ENCODE assay signal across 7 mouse cellular contexts in genomic region chr6:8275098-8275497, GRCm38 (mm10). TPM values are rescaled to one million over a fixed set of nuclear protein-coding genes. Genes with fewer than 3 reads are reported as not detected.
A peak's percentile ranks its signal among the peaks of the same experiment; 100 is the strongest.
DNase-seq lines count a peak whose midpoint lies in the region; ATAC-seq and TF ChIP-seq lines count a peak whose summit lies in the region.

No protein-coding gene starts in this region.

- H3K4me2 ChIP-seq in lung, embryonic 16.5 days (ENCODE audit: low read depth, low read length): no peak overlapping the region

- TF ChIP-seq POLR2A in cerebellum, adult 2 months (IDR thresholded peaks at IDR 0.05; ENCODE audit: borderline replicate concordance, insufficient read depth, low read length): no peak

- peak; percentile 37 for TF ChIP-seq CTCF in E14TG2a.4 (conservative IDR thresholded peaks at IDR 0.05; ENCODE audit: low read length)
- TF ChIP-seq CTCF in cerebellum, adult 2 months (IDR thresholded peaks at IDR 0.05; ENCODE audit: borderline replicate concordance, insufficient read depth, low read depth, low read length): peak; percentile 33; the same call in 1 of the 2 replicates

- DNase-seq in B cell, adult 2 months: peak; percentile 69 to 79
- DNase-seq in cerebellum, adult 2 months: peak; percentile 73 to 80
- peak; percentile 52 to 63 for DNase-seq in frontal cortex, postnatal 25 days (ENCODE audit: low spot score in 2 of 2)
- peak; percentile 57 to 80 for DNase-seq in kidney, postnatal 25 days
- peak; percentile 77 to 85 for DNase-seq in right cerebral cortex, postnatal 10 days (ENCODE audit: low spot score in 2 of 2)

- no peaks in the 10 kb centered on the region for H3K36me3 ChIP-seq in E14TG2a.4 (ENCODE audit: insufficient read depth, low read length)
- H3K36me3 ChIP-seq in lung, embryonic 16.5 days (ENCODE audit: control insufficient read depth, insufficient read depth, low read length): peaks cover 3% of the 10 kb centered on the region

- H3K27ac ChIP-seq in cerebellum, adult 2 months (ENCODE audit: insufficient read depth, low read length): no peak overlapping the region
- no peak overlapping the region for H3K27ac ChIP-seq in lung, embryonic 16.5 days (ENCODE audit: low read length)

- no peaks in the 10 kb centered on the region for H3K9me3 ChIP-seq in E14TG2a.4 (ENCODE audit: low read length)
- H3K9me3 ChIP-seq in lung, embryonic 16.5 days (ENCODE audit: control insufficient read depth, low read length): no peaks in the 10 kb centered on the region; the same call in 1 of the 2 replicates

- no peaks in the 10 kb centered on the region for H3K4me1 ChIP-seq in E14TG2a.4 (replicated peaks; ENCODE audit: low read depth, low read length)
- no peaks in the 10 kb centered on the region; the same call in 1 of the 2 replicates for H3K4me1 ChIP-seq in cerebellum, adult 2 months (ENCODE audit: control insufficient read depth, insufficient read depth, low read length)
- no peaks in the 10 kb centered on the region for H3K4me1 ChIP-seq in lung, embryonic 16.5 days (replicated peaks; ENCODE audit: control insufficient read depth, insufficient read depth, low read length)

- peak; percentile 49; the same call in 1 of the 2 replicates for ATAC-seq in lung, embryonic 16.5 days (ENCODE audit: low read depth)

- no peak overlapping the region for H3K9ac ChIP-seq in lung, embryonic 16.5 days (ENCODE audit: low read length)

- H3K27me3 ChIP-seq in E14TG2a.4 (ENCODE audit: insufficient read depth, low read length): no peaks in the 10 kb centered on the region
- no peaks in the 10 kb centered on the region for H3K27me3 ChIP-seq in cerebellum, adult 2 months (ENCODE audit: control insufficient read depth, insufficient read depth, low read length)
- no peaks in the 10 kb centered on the region for H3K27me3 ChIP-seq in lung, embryonic 16.5 days (ENCODE audit: control insufficient read depth, insufficient read depth, low read depth, low read length)

- WGBS in cerebellum, adult 2 months: 10% methylated on average over 1 of the region's 1 CpGs
- WGBS in lung, embryonic 16.5 days: 5% methylated on average over 1 of the region's 1 CpGs

- H3K4me3 ChIP-seq in E14TG2a.4 (replicated peaks; ENCODE audit: low read length): no peak overlapping the region
- H3K4me3 ChIP-seq in cerebellum, adult 2 months (replicated peaks; ENCODE audit: insufficient read depth, low read depth, low read length): no peak overlapping the region
- no peak overlapping the region for H3K4me3 ChIP-seq in lung, embryonic 16.5 days (ENCODE audit: low read length)

RNA-seq across cellular contexts. Expression of gene Gm45062, which starts 15.8 kb away (rescaled TPM):
- polyA plus RNA-seq in cerebellum, adult 2 months (2012; rRNA removed): 18.6 and 20.5 TPM in 2 replicates
- 12.1 and 12.6 TPM in 2 replicates for polyA plus RNA-seq in lung, embryonic 16.5 days (2015; fragmentation: Nextera tagmentation; extraction: Ambion mirVana)

RNA-seq across cellular contexts. Expression of gene Umad1, which starts 16.0 kb away (rescaled TPM):
- 30.8 and 31.5 TPM in 2 replicates for polyA plus RNA-seq in cerebellum, adult 2 months (2012; rRNA removed)
- 26.3 and 26.7 TPM in 2 replicates for polyA plus RNA-seq in lung, embryonic 16.5 days (2015; fragmentation: Nextera tagmentation; extraction: Ambion mirVana)

RNA-seq across cellular contexts. Expression of gene Rpa3, which starts 16.1 kb away (rescaled TPM):
- 19.5 and 20.7 TPM in 2 replicates for polyA plus RNA-seq in cerebellum, adult 2 months (2012; rRNA removed)
- 157 and 165 TPM in 2 replicates for polyA plus RNA-seq in lung, embryonic 16.5 days (2015; fragmentation: Nextera tagmentation; extraction: Ambion mirVana)
